Mouse (Mus musculus) stomach, postnatal 0 days (tissue): Measurements from ENCODE around the gene Lgals8. TPM values are rescaled to one million over a fixed set of nuclear protein-coding genes. Genes with fewer than 3 reads are reported as not detected.

Experiments
- ATAC-seq: fragments of 200-750 bp; cut with Nextera tagmentation; 2 replicates; pipeline ENCODE4 v1.8.0; 2017; ENCODE audit not compliant: low FRiP score, low TSS enrichment
- DNase-seq: peaks from one replicate; pipeline ENCODE4 v3.0.0-alpha.2; 2016; ENCODE audit warnings: low spot score
- H3K27ac ChIP-seq: fragments of 300-500 bp; sonication (generic); replicated peaks from 2 replicates; pipeline ENCODE4 v1.5.1; 2014; ENCODE audit warnings: mild to moderate bottlenecking, control low read depth
- H3K27me3 ChIP-seq: fragments of 300-500 bp; sonication (generic); 2 replicates; pipeline ENCODE4 v1.6.1; 2014; ENCODE audit warnings: low read length; ENCODE audit not compliant: control insufficient read depth, insufficient read depth
- H3K36me3 ChIP-seq: fragments of 300-500 bp; sonication (generic); 2 replicates; pipeline ENCODE4 v1.6.1; 2014; ENCODE audit warnings: low read length, mixed read lengths; ENCODE audit not compliant: control insufficient read depth, insufficient read depth
- H3K4me1 ChIP-seq: fragments of 300-500 bp; sonication (generic); replicated peaks from 2 replicates; pipeline ENCODE4 v1.6.1; 2014; ENCODE audit warnings: antibody characterized with exemption; ENCODE audit not compliant: control insufficient read depth, insufficient read depth
- H3K4me2 ChIP-seq: fragments of 300-500 bp; sonication (generic); replicated peaks from 2 replicates; pipeline ENCODE4 v1.6.1; 2014; ENCODE audit warnings: low read depth, mild to moderate bottlenecking, control low read depth, moderate library complexity
- H3K4me3 ChIP-seq: fragments of 300-500 bp; sonication (generic); 2 replicates; pipeline ENCODE4 v1.5.1; 2014; ENCODE audit warnings: low read depth, low read length, control low read depth
- H3K9ac ChIP-seq: fragments of 300-500 bp; sonication (generic); 2 replicates; pipeline ENCODE4 v1.6.1; 2014; ENCODE audit warnings: mild to moderate bottlenecking, low read length, control low read depth, mixed read lengths
- H3K9me3 ChIP-seq: fragments of 300-500 bp; sonication (generic); 2 replicates; pipeline ENCODE4 v1.6.1; 2016; ENCODE audit warnings: low read length; ENCODE audit not compliant: control insufficient read depth
- CTCF ChIP-seq: IDR thresholded peaks from 2 replicates; pipeline ENCODE4 v1.5.1; 2016; ENCODE audit warnings: antibody characterized with exemption, low read depth, mild to moderate bottlenecking, moderate library complexity
- EP300 ChIP-seq: optimal IDR thresholded peaks from 2 replicates; pipeline ENCODE3; 2016; ENCODE audit warnings: antibody characterized with exemption
- WGBS: fragments of 180-500 bp; shearing (Covaris S2); extraction: QIAGEN DNeasy Blood & Tissue Kit; methylation state at CpG from one replicate; pipeline ENCODE4 v1.1.7; 2014; 5-methylcytosine and 5-hydroxymethylcytosine counted together
- polyA plus RNA-seq: library from polyadenylated mRNA; unstranded; fragments of >200 nt; fragmentation: Nextera tagmentation; extraction: Ambion mirVana; gene quantifications from 2 replicates; pipeline ENCODE4 v1.2.1, GENCODE M21; 2015

Lgals8 gene
- polyA plus RNA-seq, 1 experiment from 2014 or later = 24.0 TPM

DNA sequence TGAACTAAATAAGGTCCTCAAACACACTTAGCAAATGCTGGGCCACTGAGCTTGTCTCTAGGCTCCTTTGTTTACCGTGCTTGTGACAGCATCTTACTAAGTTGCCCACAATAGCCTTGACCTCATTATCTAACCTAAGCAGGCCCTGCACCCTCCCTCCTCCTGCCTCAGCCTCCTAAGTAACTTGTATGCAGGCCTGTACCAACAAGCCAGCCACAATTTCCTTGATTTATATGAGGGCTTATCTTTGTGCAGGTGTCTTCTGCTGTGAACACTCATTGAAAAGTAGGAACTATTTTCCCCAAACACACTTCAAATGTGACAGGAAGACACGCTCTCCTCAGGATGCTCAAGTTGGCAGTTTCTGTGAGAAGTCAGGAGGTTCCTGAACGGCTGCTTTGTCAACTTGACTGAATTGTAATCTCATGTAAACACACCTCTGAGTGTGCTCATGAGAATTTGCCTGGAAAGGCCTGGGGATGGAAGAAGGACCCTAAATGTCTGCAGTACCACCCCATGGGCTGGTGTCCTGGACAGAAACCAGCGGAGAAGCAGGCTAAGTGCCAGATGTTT lies 38.0 kb upstream of the Lgals8 start:
- no peak for ATAC-seq
- H3K27ac ChIP-seq = peak overlapping the region; percentile 45

DNA sequence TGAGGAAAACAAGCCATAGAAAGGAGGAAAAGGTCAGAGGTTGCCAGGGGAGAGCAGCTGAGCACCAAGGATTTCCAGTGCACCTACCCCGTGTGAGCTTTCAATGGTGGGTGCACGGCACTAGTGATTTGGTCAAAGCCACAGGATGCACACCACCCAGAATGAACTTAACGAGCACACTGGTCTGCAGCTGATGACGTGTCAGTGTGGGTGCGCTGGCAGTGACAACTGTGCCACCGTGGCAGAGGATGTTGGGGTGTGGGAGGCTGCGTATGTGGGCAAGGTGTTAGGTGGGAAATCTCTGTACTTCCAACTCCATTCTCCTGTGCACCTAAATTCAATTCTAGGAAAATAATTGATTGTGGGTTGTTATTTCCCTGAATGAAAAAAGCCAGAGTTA lies 34.4 kb upstream of the Lgals8 start:
- Histone ChIP-seq H3K27me3 (no peaks in the 10 kb centered on the region), H3K36me3 (no peaks in the 10 kb centered on the region), H3K4me3 (no peak overlapping the region), H3K4me1 (0 out of 2 replicates have a peak, but pooled peaks cover 3% of the 10 kb centered on the region), H3K9me3 (no peaks in the 10 kb centered on the region), H3K27ac (no peak overlapping the region), H3K4me2 (no peak overlapping the region), H3K9ac (no peak overlapping the region)
- ATAC-seq (no peak), DNase-seq (no peak)
- WGBS = 95% methylated on average over 7 of the region's 7 CpGs
- TF ChIP-seq CTCF (no peak), EP300 (no peak)

More for the DNA sequence above, 38.0 kb upstream of the Lgals8 start:
- H3K36me3 ChIP-seq = no peaks in the 10 kb centered on the region
- no peak overlapping the region for H3K4me3 ChIP-seq
- TF ChIP-seq EP300 (no peak), CTCF (no peak)
- H3K4me1 ChIP-seq = 0 out of 2 replicates have a peak, but pooled peaks cover 3% of the 10 kb centered on the region
- WGBS = 28% methylated on average over 4 of the region's 4 CpGs
- H3K9me3 ChIP-seq = no peaks in the 10 kb centered on the region
- no peak for DNase-seq
- H3K9ac ChIP-seq = no peak overlapping the region
- H3K27me3 ChIP-seq = no peaks in the 10 kb centered on the region
- H3K4me2 ChIP-seq = no peak overlapping the region

DNA sequence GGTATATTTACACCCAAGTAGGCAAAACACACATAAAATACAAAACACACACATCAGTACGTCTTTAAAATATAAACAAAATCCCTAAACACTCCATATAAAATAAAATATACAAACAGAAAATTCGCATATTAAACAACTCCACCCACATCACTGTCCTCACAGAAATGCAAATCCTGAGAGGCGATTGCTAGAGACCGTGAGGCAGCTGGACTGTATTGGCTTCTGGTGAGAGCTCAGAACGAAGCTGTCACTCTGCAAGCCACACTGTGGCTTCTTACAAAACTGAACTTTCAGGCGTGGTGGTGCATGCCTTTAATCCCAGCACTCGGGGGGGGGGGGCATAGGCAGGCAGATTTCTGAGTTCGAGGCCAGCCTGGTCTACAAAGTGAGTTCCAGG lies 33.1 kb upstream of the Lgals8 start:
- Histone ChIP-seq H3K9ac (no peak overlapping the region), H3K4me2 (no peak overlapping the region), H3K4me3 (no peak overlapping the region), H3K4me1 (no peaks in the 10 kb centered on the region), H3K27me3 (no peaks in the 10 kb centered on the region), H3K9me3 (no peaks in the 10 kb centered on the region), H3K27ac (no peak overlapping the region), H3K36me3 (no peaks in the 10 kb centered on the region)
- ATAC-seq (no peak), DNase-seq (no peak)
- 48% methylated on average over 7 of the region's 8 CpGs for WGBS
- no peak for TF ChIP-seq CTCF
- TF ChIP-seq EP300 = no peak

DNA sequence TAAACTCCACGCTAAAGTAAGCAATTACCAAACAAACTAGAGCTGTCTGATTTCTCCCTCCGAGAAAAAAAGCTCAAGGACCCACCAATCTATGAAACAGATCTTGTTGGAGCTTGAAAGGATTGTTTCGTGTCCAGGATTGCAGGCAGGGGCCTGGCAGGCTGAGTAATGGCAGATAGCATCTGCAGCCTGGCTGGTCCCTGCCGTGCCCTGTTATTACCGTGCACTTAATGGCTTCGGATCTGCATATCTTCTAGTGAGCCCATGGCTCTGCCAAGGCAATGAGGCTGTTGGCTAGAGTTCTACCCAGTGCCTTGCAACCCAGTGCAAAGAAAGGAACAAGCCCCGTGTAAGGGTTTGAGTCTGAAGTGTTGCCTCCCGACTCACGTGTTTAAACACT lies 30.0 kb upstream of the Lgals8 start:
- DNase-seq = no peak
- H3K9ac ChIP-seq = no peak overlapping the region
- TF ChIP-seq CTCF (no peak), EP300 (no peak)
- no peak overlapping the region for H3K4me3 ChIP-seq
- 84% methylated on average over 9 of the region's 9 CpGs for WGBS
- H3K4me1 ChIP-seq = no peaks in the 10 kb centered on the region
- H3K27me3 ChIP-seq = no peaks in the 10 kb centered on the region
- H3K4me2 ChIP-seq = no peak overlapping the region
- H3K27ac ChIP-seq = no peak overlapping the region
- H3K36me3 ChIP-seq = no peaks in the 10 kb centered on the region
- ATAC-seq = no peak
- no peaks in the 10 kb centered on the region for H3K9me3 ChIP-seq

DNA sequence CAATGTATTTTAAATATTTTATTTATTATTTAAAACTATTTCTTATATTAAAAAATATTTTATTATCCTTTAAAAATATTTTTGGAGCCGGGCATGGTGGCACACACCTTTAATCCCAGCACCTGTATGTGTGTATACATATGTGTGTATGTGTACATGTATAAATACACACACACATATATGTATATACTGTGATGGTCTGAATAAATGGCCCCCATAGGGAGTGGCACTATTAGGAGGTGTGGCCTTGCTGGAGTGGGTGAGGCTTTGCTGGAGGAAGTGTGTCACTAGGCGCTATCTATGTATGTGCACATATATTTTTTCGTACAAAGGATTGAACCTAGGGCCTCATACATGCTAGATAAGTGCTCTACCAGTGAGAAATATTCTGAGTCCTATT lies 27.8 kb upstream of the Lgals8 start:
- ATAC-seq (no peak), DNase-seq (no peak)
- Histone ChIP-seq H3K4me2 (no peak overlapping the region), H3K27ac (no peak overlapping the region), H3K27me3 (no peaks in the 10 kb centered on the region), H3K4me3 (no peak overlapping the region), H3K4me1 (no peaks in the 10 kb centered on the region), H3K9me3 (no peaks in the 10 kb centered on the region), H3K9ac (no peak overlapping the region), H3K36me3 (no peaks in the 10 kb centered on the region)
- TF ChIP-seq CTCF = no peak
- TF ChIP-seq EP300 = no peak
- whole genome bisulfite sequencing = 89% methylated on average over 3 of the region's 3 CpGs

DNA sequence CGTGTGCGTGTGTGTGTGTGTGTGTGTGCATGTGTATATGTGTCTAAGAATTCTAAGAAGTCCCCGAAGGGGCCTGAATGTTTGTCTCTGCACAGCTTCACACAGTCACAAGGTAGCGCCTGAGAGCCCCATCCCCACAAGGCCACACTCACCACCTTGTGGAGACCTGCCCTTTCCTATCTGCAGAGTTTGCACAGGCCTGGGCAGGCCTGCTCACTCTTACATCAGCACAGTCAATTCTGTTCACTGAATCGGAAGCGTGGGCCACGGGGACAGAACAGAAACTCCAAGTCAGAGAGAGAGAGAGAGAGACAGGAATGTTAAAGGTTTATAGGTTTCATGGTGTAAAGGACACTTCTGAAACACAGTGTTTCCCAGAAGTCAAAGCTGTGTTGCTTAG lies 20.9 kb upstream of the Lgals8 start:
- peak; percentile 44 for DNase-seq
- H3K4me2 ChIP-seq = no peak overlapping the region
- H3K4me1 ChIP-seq = no peaks in the 10 kb centered on the region
- no peaks in the 10 kb centered on the region for H3K27me3 ChIP-seq
- TF ChIP-seq EP300 = no peak
- peak; percentile 42 for TF ChIP-seq CTCF
- no peak overlapping the region for H3K4me3 ChIP-seq
- H3K9me3 ChIP-seq = no peaks in the 10 kb centered on the region
- no peaks in the 10 kb centered on the region for H3K36me3 ChIP-seq
- ATAC-seq = peak; percentile 91
- WGBS = 57% methylated on average over 7 of the region's 7 CpGs
- peak overlapping the region; percentile 67 for H3K27ac ChIP-seq
- no peak overlapping the region for H3K9ac ChIP-seq
